ENCODE assay signal across 9 mouse cellular contexts in genomic region chr2:178413081-178413480, GRCm38 (mm10). TPM values are rescaled to one million over a fixed set of nuclear protein-coding genes. Genes with fewer than 3 reads are reported as not detected.
A peak's percentile ranks its signal among the peaks of the same experiment; 100 is the strongest.
DNase-seq lines count a peak whose midpoint lies in the region; ATAC-seq and TF ChIP-seq lines count a peak whose summit lies in the region.
"Had no signal": no experiment of that assay in that cellular context is flagged by ENCODE, and none has a peak within 500 bp of the region (broad histone marks: within the 10 kb centered on the region; RNA-seq: fewer than 3 reads in every experiment).

No protein-coding gene starts in this region.

- peaks cover 4% of the 10 kb centered on the region for H3K36me3 ChIP-seq in embryonic facial prominence, embryonic 13.5 days
- H3K36me3 ChIP-seq in hindbrain, postnatal 0 days (ENCODE audit: insufficient read depth, low read length) = no peaks in the 10 kb centered on the region
- no peaks in the 10 kb centered on the region for H3K36me3 ChIP-seq in neural tube, embryonic 14.5 days (ENCODE audit: control insufficient read depth, insufficient read depth, low read length)

- WGBS in embryonic facial prominence, embryonic 13.5 days = 61% methylated on average over 13 of the region's 13 CpGs
- WGBS in hindbrain, postnatal 0 days = 57% methylated on average over 13 of the region's 13 CpGs
- 65% methylated on average over 13 of the region's 13 CpGs for WGBS in neural tube, embryonic 14.5 days

- H3K27me3 ChIP-seq in embryonic facial prominence, embryonic 13.5 days = peaks cover 22% of the 10 kb centered on the region
- H3K27me3 ChIP-seq in hindbrain, postnatal 0 days (ENCODE audit: insufficient read depth, low read length) = no peaks in the 10 kb centered on the region
- peaks cover 5% of the 10 kb centered on the region for H3K27me3 ChIP-seq in neural tube, embryonic 14.5 days (ENCODE audit: control insufficient read depth, insufficient read depth, low read length)

- H3K9me3 ChIP-seq in embryonic facial prominence, embryonic 13.5 days = no peaks in the 10 kb centered on the region
- no peaks in the 10 kb centered on the region for H3K9me3 ChIP-seq in hindbrain, postnatal 0 days (ENCODE audit: low read length)
- H3K9me3 ChIP-seq in neural tube, embryonic 14.5 days (ENCODE audit: control insufficient read depth, low read length) = no peaks in the 10 kb centered on the region

- no peak for DNase-seq in layer of hippocampus, adult 2 months (ENCODE audit: low spot score in 2 of 2)
- no peak for DNase-seq in layer of hippocampus, postnatal 25 days (ENCODE audit: extremely low spot score in 1 of 2, low spot score in 1 of 2)
- DNase-seq in hindbrain, postnatal 0 days (ENCODE audit: low spot score) = peak; percentile 13
- no peak for DNase-seq in layer of hippocampus, postnatal 14 days (ENCODE audit: low spot score in 2 of 2)
- DNase-seq in cerebellum, adult 9-11 months = no peak
- no peak for DNase-seq in adrenal gland, adult 2 months

- H3K27ac ChIP-seq in layer of hippocampus, adult 2 months = peak overlapping the region; percentile 93
- H3K27ac ChIP-seq in embryonic facial prominence, embryonic 13.5 days = no peak overlapping the region
- peak overlapping the region; percentile 82; the same call in 1 of the 2 replicates for H3K27ac ChIP-seq in hindbrain, postnatal 0 days
- no peak overlapping the region for H3K27ac ChIP-seq in neural tube, embryonic 14.5 days (ENCODE audit: low read depth, low read length)

- peak overlapping the region; percentile 100 for H3K4me2 ChIP-seq in embryonic facial prominence, embryonic 13.5 days
- peak overlapping the region; percentile 98 for H3K4me2 ChIP-seq in hindbrain, postnatal 0 days (ENCODE audit: low read depth, low read length)
- H3K4me2 ChIP-seq in neural tube, embryonic 14.5 days (ENCODE audit: low read depth, low read length) = peak overlapping the region; percentile 100

- peak overlapping the region; percentile 85 for H3K4me3 ChIP-seq in layer of hippocampus, adult 2 months
- peak overlapping the region; percentile 66 for H3K4me3 ChIP-seq in embryonic facial prominence, embryonic 13.5 days
- H3K4me3 ChIP-seq in hindbrain, postnatal 0 days (ENCODE audit: low read length) = peak overlapping the region; percentile 66
- H3K4me3 ChIP-seq in neural tube, embryonic 14.5 days (ENCODE audit: low read depth, low read length) = peak overlapping the region; percentile 62; the same call in 1 of the 2 replicates

- no peak for TF ChIP-seq CTCF in layer of hippocampus, adult 2 months (conservative IDR thresholded peaks at IDR 0.05)
- no peak for TF ChIP-seq CTCF in hindbrain, postnatal 0 days (IDR thresholded peaks at IDR 0.05; ENCODE audit: low read depth)

- H3K4me1 ChIP-seq in embryonic facial prominence, embryonic 13.5 days = peaks cover 23% of the 10 kb centered on the region
- peaks cover 23% of the 10 kb centered on the region for H3K4me1 ChIP-seq in hindbrain, postnatal 0 days (ENCODE audit: insufficient read depth, low read length)
- peaks cover 19% of the 10 kb centered on the region for H3K4me1 ChIP-seq in neural tube, embryonic 14.5 days (ENCODE audit: control insufficient read depth, insufficient read depth, low read length)

- no peak for ATAC-seq in embryonic facial prominence, embryonic 13.5 days (ENCODE audit: insufficient number of reproducible peaks, insufficient read depth, low FRiP score, low TSS enrichment, low read depth)
- no peak for ATAC-seq in hindbrain, postnatal 0 days
- ATAC-seq in neural tube, embryonic 14.5 days (ENCODE audit: low read depth) = no peak

- 0 out of 2 replicates have a peak overlapping the region, but pooled peaks have one; percentile 75 for H3K9ac ChIP-seq in embryonic facial prominence, embryonic 13.5 days
- H3K9ac ChIP-seq in hindbrain, postnatal 0 days (replicated peaks; ENCODE audit: low read length) = peak overlapping the region; percentile 71; the same call in 1 of the 2 replicates
- H3K9ac ChIP-seq in neural tube, embryonic 14.5 days (replicated peaks; ENCODE audit: low read depth, low read length) = peak overlapping the region; percentile 74; the same call in 1 of the 2 replicates

RNA-seq across cellular contexts. Expression of gene Ppp1r3d, which starts 1.2 kb away (rescaled TPM):
- 1 to 10 TPM; 5.1 to 6.1 TPM for total RNA-seq in layer of hippocampus, adult 2 months (2021)
- 1 to 10 TPM; 5.5 to 6.2 TPM for total RNA-seq in layer of hippocampus, postnatal 25 days (2021)
- polyA plus RNA-seq in embryonic facial prominence, embryonic 13.5 days (2015; fragmentation: Nextera tagmentation; extraction: Ambion mirVana) = 2.1 and 2.9 TPM in 2 replicates
- 17.0 and 21.3 TPM in 2 replicates for total RNA-seq in hindbrain, postnatal 0 days (2014; rRNA removed)
- 6.6 and 6.9 TPM in 2 replicates for polyA plus RNA-seq in hindbrain, postnatal 0 days (2015; fragmentation: Nextera tagmentation; extraction: Ambion mirVana)
- polyA plus RNA-seq in neural tube, embryonic 14.5 days (2014; fragmentation: Nextera tagmentation; extraction: Ambion mirVana) = 4.3 and 6.3 TPM in 2 replicates
- 1 to 10 TPM; 8.0 to 8.1 TPM for total RNA-seq in layer of hippocampus, postnatal 14 days (2021)
- 1 to 10 TPM; 2.8 to 7.8 TPM for total RNA-seq in adrenal gland, adult 2 months (2021)
- polyA plus RNA-seq in adrenal gland, adult 2 months (2012; rRNA removed) = 7.0 and 8.8 TPM in 2 replicates

RNA-seq across cellular contexts. Expression of gene Fam217b, which starts 1.2 kb away (rescaled TPM):
- total RNA-seq in layer of hippocampus, adult 2 months (2021) = 10 to 100 TPM; 44.5 TPM
- 10 to 100 TPM; 43.6 to 45.9 TPM for total RNA-seq in layer of hippocampus, postnatal 25 days (2021)
- polyA plus RNA-seq in embryonic facial prominence, embryonic 13.5 days (2015; fragmentation: Nextera tagmentation; extraction: Ambion mirVana) = 3.1 and 4.0 TPM in 2 replicates
- 20.0 and 25.9 TPM in 2 replicates for total RNA-seq in hindbrain, postnatal 0 days (2014; rRNA removed)
- polyA plus RNA-seq in hindbrain, postnatal 0 days (2015; fragmentation: Nextera tagmentation; extraction: Ambion mirVana) = 20.8 and 24.8 TPM in 2 replicates
- polyA plus RNA-seq in neural tube, embryonic 14.5 days (2014; fragmentation: Nextera tagmentation; extraction: Ambion mirVana) = 14.3 and 14.8 TPM in 2 replicates
- total RNA-seq in layer of hippocampus, postnatal 14 days (2021) = 10 to 100 TPM; 32.4 to 33.3 TPM
- 1 to 10 TPM; 3.2 to 8.7 TPM for total RNA-seq in adrenal gland, adult 2 months (2021)
- 2.4 and 2.6 TPM in 2 replicates for polyA plus RNA-seq in adrenal gland, adult 2 months (2012; rRNA removed)

RNA-seq across cellular contexts. Expression of gene Sycp2, which starts 5.6 kb away (rescaled TPM):
- total RNA-seq in layer of hippocampus, adult 2 months (2021) = 1 to 10 TPM in 1 of 2 experiments, under 1 TPM in 1; 0.98 to 1.0 TPM
- total RNA-seq in layer of hippocampus, postnatal 25 days (2021) = under 1 TPM; 0.52 to 0.87 TPM
- 0.06 and 0.10 TPM in 2 replicates for polyA plus RNA-seq in embryonic facial prominence, embryonic 13.5 days (2015; fragmentation: Nextera tagmentation; extraction: Ambion mirVana)
- 0.07 and 0.31 TPM in 2 replicates for total RNA-seq in hindbrain, postnatal 0 days (2014; rRNA removed)
- 0.26 and 0.43 TPM in 2 replicates for polyA plus RNA-seq in hindbrain, postnatal 0 days (2015; fragmentation: Nextera tagmentation; extraction: Ambion mirVana)
- 0.75 and 0.95 TPM in 2 replicates for polyA plus RNA-seq in neural tube, embryonic 14.5 days (2014; fragmentation: Nextera tagmentation; extraction: Ambion mirVana)
- total RNA-seq in layer of hippocampus, postnatal 14 days (2021) = 1 to 10 TPM in 1 of 2 experiments, under 1 TPM in 1; 0.53 to 1.2 TPM
- total RNA-seq in adrenal gland, adult 2 months (2021) = under 1 TPM; 0.06 to 0.21 TPM
- not detected in 2 replicates for polyA plus RNA-seq in adrenal gland, adult 2 months (2012; rRNA removed)
- polyA plus RNA-seq: large intestine, adult 2 months had no signal

RNA-seq across cellular contexts. Expression of gene Cdh26, which starts 17.2 kb away (rescaled TPM):
- total RNA-seq in layer of hippocampus, adult 2 months (2021) = under 1 TPM in 1 of 2 experiments, not detected in 1; 0.38 TPM
- total RNA-seq in layer of hippocampus, postnatal 25 days (2021) = under 1 TPM in 1 of 2 experiments, not detected in 1; 0.12 TPM
- polyA plus RNA-seq in embryonic facial prominence, embryonic 13.5 days (2015; fragmentation: Nextera tagmentation; extraction: Ambion mirVana) = 0.59 and 1.7 TPM in 2 replicates
- total RNA-seq in hindbrain, postnatal 0 days (2014; rRNA removed) = 0.14 and 0.42 TPM in 2 replicates
- 0.37 and 0.38 TPM in 2 replicates for polyA plus RNA-seq in hindbrain, postnatal 0 days (2015; fragmentation: Nextera tagmentation; extraction: Ambion mirVana)
- polyA plus RNA-seq in neural tube, embryonic 14.5 days (2014; fragmentation: Nextera tagmentation; extraction: Ambion mirVana) = 0.07 TPM in 1 of 2 replicates, not detected in the other
- total RNA-seq in layer of hippocampus, postnatal 14 days (2021) = under 1 TPM in 1 of 2 experiments, not detected in 1; 0.30 TPM
- not detected for total RNA-seq in adrenal gland, adult 2 months (2021)
- polyA plus RNA-seq in adrenal gland, adult 2 months (2012; rRNA removed) = not detected in 2 replicates

Comparison
In these comparisons a context has a peak if more than half of its experiments do, and no peak if none do; other contexts are left out.
1. H3K27ac ChIP-seq: peak in layer of hippocampus, adult 2 months (single experiment) and hindbrain, postnatal 0 days (single experiment); none in embryonic facial prominence, embryonic 13.5 days (single experiment) and neural tube, embryonic 14.5 days (single experiment).
2. Peak in every context shown above with its lines, with median percentiles within 50 percentile points of each other: H3K4me3 ChIP-seq, H3K4me2 ChIP-seq and H3K9ac ChIP-seq.